Comparison of ENCODE assay signal across 7 mouse cellular contexts in the genomic region with DNA sequence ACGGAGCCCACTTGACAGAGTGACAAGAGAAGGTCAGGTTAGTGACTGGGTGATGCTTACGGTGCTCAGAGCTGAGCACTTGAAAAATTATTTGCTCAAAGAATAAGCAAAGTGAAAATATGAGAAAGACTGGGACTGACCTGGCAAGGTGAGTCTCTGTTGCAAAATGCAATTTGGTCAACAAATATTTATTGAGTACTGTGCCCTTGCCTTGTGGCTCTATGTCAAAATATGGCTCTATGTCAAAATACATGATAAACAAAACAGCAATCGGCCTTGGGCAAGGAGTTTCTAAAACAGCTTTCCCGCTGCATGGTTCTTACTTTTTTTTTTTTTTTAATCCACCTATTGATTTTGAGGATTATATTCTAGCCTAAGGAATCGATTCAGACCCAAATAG. TPM values are rescaled to one million over a fixed set of nuclear protein-coding genes. Genes with fewer than 3 reads are reported as not detected.
DNase-seq lines count a peak whose midpoint lies in the region; ATAC-seq lines count a peak whose summit lies in the region.

No protein-coding gene starts in this region.

- 21% methylated on average over 5 of the region's 5 CpGs for WGBS in lung, embryonic 15.5 days
- whole genome bisulfite sequencing in forebrain, embryonic 16.5 days: 33% methylated on average over 5 of the region's 5 CpGs
- 55% methylated on average over 5 of the region's 5 CpGs for WGBS in liver, embryonic 11.5 days
- 33% methylated on average over 5 of the region's 5 CpGs for WGBS in stomach, embryonic 16.5 days

- H3K27me3 ChIP-seq in lung, embryonic 15.5 days: no peaks in the 10 kb centered on the region
- no peaks in the 10 kb centered on the region for H3K27me3 ChIP-seq in forebrain, embryonic 16.5 days (replicated peaks; ENCODE audit: control insufficient read depth, insufficient read depth, low read length)
- no peaks in the 10 kb centered on the region for H3K27me3 ChIP-seq in liver, embryonic 11.5 days (replicated peaks; ENCODE audit: control insufficient read depth, insufficient read depth, low read length)
- no peaks in the 10 kb centered on the region for H3K27me3 ChIP-seq in stomach, embryonic 16.5 days (ENCODE audit: control insufficient read depth, insufficient read depth, low read length)

- no peaks in the 10 kb centered on the region for H3K36me3 ChIP-seq in lung, embryonic 15.5 days
- H3K36me3 ChIP-seq in forebrain, embryonic 16.5 days (ENCODE audit: control insufficient read depth, insufficient read depth): no peaks in the 10 kb centered on the region
- no peaks in the 10 kb centered on the region for H3K36me3 ChIP-seq in liver, embryonic 11.5 days (ENCODE audit: control insufficient read depth, insufficient read depth, low read length)
- H3K36me3 ChIP-seq in stomach, embryonic 16.5 days (ENCODE audit: control insufficient read depth, insufficient read depth, low read length): no peaks in the 10 kb centered on the region

- no peak for ATAC-seq in lung, embryonic 15.5 days (ENCODE audit: borderline replicate concordance, extremely low read depth, low FRiP score, low TSS enrichment)
- no peak for ATAC-seq in forebrain, embryonic 16.5 days
- no peak for ATAC-seq in liver, embryonic 11.5 days (replicated peaks; ENCODE audit: low FRiP score)
- no peak for ATAC-seq in stomach, embryonic 16.5 days (ENCODE audit: insufficient read depth, low FRiP score)

- peaks cover 33% of the 10 kb centered on the region for H3K4me1 ChIP-seq in lung, embryonic 15.5 days
- H3K4me1 ChIP-seq in forebrain, embryonic 16.5 days (replicated peaks; ENCODE audit: control insufficient read depth, insufficient read depth, low read length): peaks cover 25% of the 10 kb centered on the region
- peaks cover 25% of the 10 kb centered on the region for H3K4me1 ChIP-seq in liver, embryonic 11.5 days (replicated peaks; ENCODE audit: control insufficient read depth, insufficient read depth, low read length)
- H3K4me1 ChIP-seq in stomach, embryonic 16.5 days (ENCODE audit: control insufficient read depth, insufficient read depth, low read length): peaks cover 23% of the 10 kb centered on the region

- H3K4me3 ChIP-seq in lung, embryonic 15.5 days: peak overlapping the region; percentile 96
- H3K4me3 ChIP-seq in forebrain, embryonic 16.5 days (replicated peaks; ENCODE audit: low read length): peak overlapping the region; percentile 73
- H3K4me3 ChIP-seq in liver, embryonic 11.5 days (ENCODE audit: low read depth, low read length): peak overlapping the region; percentile 92; the same call in 1 of the 2 replicates
- H3K4me3 ChIP-seq in stomach, embryonic 16.5 days (replicated peaks; ENCODE audit: low read length): peak overlapping the region; percentile 96

- no peak for DNase-seq in lung, postnatal 14 days
- DNase-seq in liver, embryonic 11.5 days (ENCODE audit: low spot score): no peak
- no peak for DNase-seq in gastrocnemius, postnatal 14 days
- no peak for DNase-seq in spleen, adult 12 weeks (ENCODE audit: low spot score)

- intact Hi-C loops in gastrocnemius, postnatal 14 days (cut with DNase I; ENCODE audit: low total_unique reads): no loop called here

- H3K9ac ChIP-seq in lung, embryonic 15.5 days: no peak overlapping the region
- no peak overlapping the region; the same call in 1 of the 2 replicates for H3K9ac ChIP-seq in forebrain, embryonic 16.5 days (replicated peaks; ENCODE audit: low read depth, low read length)
- H3K9ac ChIP-seq in liver, embryonic 11.5 days (ENCODE audit: low read depth, low read length): no peak overlapping the region
- no peak overlapping the region for H3K9ac ChIP-seq in stomach, embryonic 16.5 days (ENCODE audit: low read length)

- peak overlapping the region; percentile 84 for H3K4me2 ChIP-seq in lung, embryonic 15.5 days
- H3K4me2 ChIP-seq in forebrain, embryonic 16.5 days (ENCODE audit: low read length): peak overlapping the region; percentile 52
- H3K4me2 ChIP-seq in liver, embryonic 11.5 days: peak overlapping the region; percentile 97
- H3K4me2 ChIP-seq in stomach, embryonic 16.5 days (ENCODE audit: low read depth, low read length): peak overlapping the region; percentile 58

- no peak overlapping the region for H3K27ac ChIP-seq in lung, embryonic 15.5 days
- no peak overlapping the region for H3K27ac ChIP-seq in forebrain, embryonic 16.5 days (ENCODE audit: low read length)
- H3K27ac ChIP-seq in liver, embryonic 11.5 days (ENCODE audit: low read depth, low read length): no peak overlapping the region
- no peak overlapping the region; the same call in 1 of the 2 replicates for H3K27ac ChIP-seq in stomach, embryonic 16.5 days (ENCODE audit: low read length)

- H3K9me3 ChIP-seq in lung, embryonic 15.5 days: no peaks in the 10 kb centered on the region
- no peaks in the 10 kb centered on the region for H3K9me3 ChIP-seq in forebrain, embryonic 16.5 days (ENCODE audit: control insufficient read depth, low read length)
- H3K9me3 ChIP-seq in liver, embryonic 11.5 days (ENCODE audit: control insufficient read depth, low read length): no peaks in the 10 kb centered on the region
- H3K9me3 ChIP-seq in stomach, embryonic 16.5 days (replicated peaks; ENCODE audit: control insufficient read depth, low read length): no peaks in the 10 kb centered on the region

RNA-seq across cellular contexts. Expression of a gene that starts 0.4 kb away (rescaled TPM):
- 31.5 and 35.2 TPM in 2 replicates for polyA plus RNA-seq in lung, embryonic 15.5 days (2015; fragmentation: Nextera tagmentation; extraction: Ambion mirVana)
- polyA plus RNA-seq in forebrain, embryonic 16.5 days (2015; fragmentation: Nextera tagmentation; extraction: Ambion mirVana): 66.0 and 70.3 TPM in 2 replicates
- 24.9 and 27.6 TPM in 2 replicates for polyA plus RNA-seq in liver, embryonic 11.5 days (2014; fragmentation: Nextera tagmentation; extraction: Ambion mirVana)
- 9.7 and 14.0 TPM in 2 replicates for polyA plus RNA-seq in stomach, embryonic 16.5 days (2015; fragmentation: Nextera tagmentation; extraction: Ambion mirVana)
- 10 to 100 TPM; 46.3 to 47.2 TPM for total RNA-seq in gastrocnemius, postnatal 14 days (2021)

RNA-seq across cellular contexts. Expression of a gene that starts 13.6 kb away (rescaled TPM):
- polyA plus RNA-seq in lung, embryonic 15.5 days (2015; fragmentation: Nextera tagmentation; extraction: Ambion mirVana): 5.3 and 6.0 TPM in 2 replicates
- 8.3 and 9.4 TPM in 2 replicates for polyA plus RNA-seq in forebrain, embryonic 16.5 days (2015; fragmentation: Nextera tagmentation; extraction: Ambion mirVana)
- 3.1 and 3.8 TPM in 2 replicates for polyA plus RNA-seq in liver, embryonic 11.5 days (2014; fragmentation: Nextera tagmentation; extraction: Ambion mirVana)
- polyA plus RNA-seq in stomach, embryonic 16.5 days (2015; fragmentation: Nextera tagmentation; extraction: Ambion mirVana): 5.9 and 6.5 TPM in 2 replicates
- total RNA-seq in gastrocnemius, postnatal 14 days (2021): 1 to 10 TPM; 8.2 to 9.9 TPM
